Mouse (Mus musculus): ENCODE data around the gene Brd1.

Brd1 gene

GRCm38 (mm10) chr15:88686725-88687124, 47.3 kb downstream of the Brd1 start:
- DNase-seq (ENCODE audit: low spot score), result no peak

DNA sequence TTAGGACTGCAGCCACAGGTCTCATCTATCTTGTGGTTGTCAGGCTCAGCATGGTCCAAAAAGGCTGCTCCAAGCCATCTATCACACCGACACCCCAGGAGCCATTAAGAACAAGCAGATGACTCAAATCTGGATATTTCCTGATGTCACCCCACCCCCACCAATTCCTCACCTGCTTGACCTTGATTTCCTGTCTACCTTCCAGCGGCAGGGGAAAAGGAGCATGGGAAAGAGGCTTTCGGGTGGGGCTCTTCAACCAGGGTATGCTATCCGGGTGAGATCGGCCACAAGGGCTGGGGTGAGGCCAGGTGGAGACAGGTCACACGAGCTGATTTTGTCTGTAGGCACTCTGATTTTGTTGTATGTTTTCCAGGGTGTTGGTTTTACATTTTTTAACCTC, 50.0 kb downstream of the Brd1 start:
- no peak for DNase-seq (ENCODE audit: low spot score)

DNA sequence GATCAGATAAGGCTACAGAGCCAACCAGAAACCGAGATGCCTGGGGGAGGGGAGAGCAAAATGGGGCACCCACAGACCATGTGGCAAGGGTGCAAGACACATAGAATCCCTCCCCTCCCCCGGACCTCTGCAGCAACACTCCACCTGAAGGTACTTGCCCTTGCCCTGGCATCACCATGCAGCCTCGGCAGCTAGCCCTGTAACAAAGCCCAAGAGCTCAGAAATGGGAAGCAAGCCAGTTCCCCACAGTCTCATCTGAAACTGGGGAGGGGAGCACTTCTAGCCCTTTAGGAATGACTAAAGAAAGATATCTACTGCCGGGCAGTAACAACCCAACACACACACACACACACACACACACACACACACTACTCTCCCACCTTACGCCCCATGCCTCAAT, 53.1 kb downstream of the Brd1 start:
- DNase-seq (ENCODE audit: low spot score), result no peak

DNA sequence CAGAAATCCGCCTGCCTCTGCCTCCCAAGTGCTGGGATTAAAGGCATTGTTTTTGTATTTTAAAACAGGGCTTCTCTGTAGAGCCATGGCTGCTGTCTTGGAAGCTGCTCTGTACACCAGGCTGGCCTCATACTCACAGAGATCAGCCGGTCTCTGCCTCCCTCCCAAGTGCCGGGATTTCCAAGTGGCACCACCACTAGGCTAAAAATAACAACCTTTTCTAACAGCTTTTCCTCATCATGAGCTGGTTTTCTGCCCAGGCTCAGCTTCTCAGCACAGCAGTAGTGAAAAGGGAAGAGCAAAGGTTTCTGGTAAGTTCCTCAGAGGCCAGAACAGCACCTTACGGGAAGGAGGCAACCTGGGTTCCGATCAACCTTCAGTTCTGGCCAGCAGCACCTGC, 56.5 kb downstream of the Brd1 start:
- DNase-seq (ENCODE audit: low spot score), result no peak

DNA sequence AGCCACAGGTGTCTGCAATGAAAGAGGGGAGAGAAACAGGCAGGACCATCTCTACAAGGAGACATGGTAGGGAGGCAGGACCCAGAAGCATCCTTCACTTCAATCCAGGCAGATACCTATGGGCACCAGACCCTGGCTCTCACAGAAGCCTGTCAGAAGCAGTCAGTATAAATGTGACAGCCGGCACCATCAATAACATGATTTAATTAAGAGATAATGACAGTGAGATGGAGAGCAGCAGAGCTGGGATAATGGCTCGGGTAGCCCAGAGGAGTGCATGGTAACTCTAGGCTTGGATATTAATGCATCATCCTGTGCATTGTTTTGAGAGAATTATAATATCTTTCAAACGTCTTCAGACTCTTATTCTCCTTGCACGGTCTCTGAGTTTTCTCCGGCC, 58.0 kb downstream of the Brd1 start:
- no peak for DNase-seq (ENCODE audit: low spot score)

GRCm38 (mm10) chr15:88668693-88669092, 65.3 kb downstream of the Brd1 start:
- no peak for DNase-seq (ENCODE audit: low spot score)

GRCm38 (mm10) chr15:88667653-88668052, 66.4 kb downstream of the Brd1 start:
- no peak for DNase-seq (ENCODE audit: low spot score)

- no peak for DNase-seq (ENCODE audit: low spot score)
These were observed 68.2 kb downstream of the Brd1 start for GRCm38 (mm10) chr15:88665846-88666245.

DNA sequence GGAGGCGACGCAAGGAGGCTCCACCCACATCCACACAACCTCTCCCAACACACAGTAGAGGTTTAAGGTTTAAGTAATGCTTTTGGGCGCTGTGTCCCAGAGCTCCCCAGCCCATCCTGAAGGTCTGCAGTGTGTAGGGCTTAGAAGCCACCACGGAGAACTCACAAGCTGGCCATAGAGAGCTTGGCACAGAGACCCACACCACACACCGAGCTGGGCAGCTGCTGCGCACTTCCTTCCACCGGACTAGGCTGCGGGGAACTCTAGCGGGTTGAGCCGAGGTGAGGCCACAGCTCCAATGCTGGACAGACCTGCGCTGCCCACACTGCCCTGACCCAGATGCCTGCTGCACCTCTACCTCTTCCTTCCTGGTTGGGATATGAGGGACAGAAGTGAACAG, 71.0 kb downstream of the Brd1 start:
- DNase-seq (ENCODE audit: low spot score), result no peak

DNA sequence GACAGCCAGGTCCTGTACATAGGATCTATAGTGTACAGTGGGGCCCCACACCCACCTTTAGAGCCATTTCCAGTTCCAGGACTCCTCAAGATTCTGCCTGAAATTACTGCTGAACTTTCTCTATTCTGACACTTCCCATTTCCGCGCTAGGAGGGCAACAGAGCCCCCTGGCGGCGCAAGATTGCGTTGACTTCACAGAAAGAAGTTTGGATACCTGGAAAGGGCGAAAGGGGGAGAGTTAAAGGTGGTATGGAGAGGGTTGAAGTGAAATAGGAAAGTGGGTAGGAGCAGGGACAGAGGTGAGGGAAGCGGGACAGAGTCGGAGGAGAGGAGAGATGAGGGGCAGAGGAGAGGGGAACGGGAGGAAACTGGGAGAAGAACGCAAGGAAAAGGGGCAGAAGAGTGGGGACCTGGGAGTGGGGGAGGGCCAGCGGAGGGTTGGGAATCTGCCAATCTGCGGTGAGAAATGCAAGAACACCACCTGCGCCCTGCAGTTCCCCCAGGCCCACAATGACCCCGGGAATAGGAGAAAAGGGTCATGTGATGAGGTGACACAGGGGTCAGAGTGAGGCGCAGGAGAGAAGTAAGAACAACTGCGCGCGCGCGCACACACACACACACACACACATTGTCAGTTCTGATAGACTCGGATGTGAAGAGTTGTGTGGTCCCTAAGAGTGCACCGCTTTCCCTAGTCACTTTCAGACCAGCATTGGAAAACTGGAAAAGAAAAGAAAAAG, 71.8 kb downstream of the Brd1 start:
- peak; percentile 18 for DNase-seq (ENCODE audit: low spot score)

- no peak for DNase-seq (ENCODE audit: low spot score)
These were observed 72.4 kb downstream of the Brd1 start for GRCm38 (mm10) chr15:88661654-88662053.

- DNase-seq (ENCODE audit: low spot score), result no peak
These were observed 82.0 kb downstream of the Brd1 start for GRCm38 (mm10) chr15:88652006-88652405.

DNA sequence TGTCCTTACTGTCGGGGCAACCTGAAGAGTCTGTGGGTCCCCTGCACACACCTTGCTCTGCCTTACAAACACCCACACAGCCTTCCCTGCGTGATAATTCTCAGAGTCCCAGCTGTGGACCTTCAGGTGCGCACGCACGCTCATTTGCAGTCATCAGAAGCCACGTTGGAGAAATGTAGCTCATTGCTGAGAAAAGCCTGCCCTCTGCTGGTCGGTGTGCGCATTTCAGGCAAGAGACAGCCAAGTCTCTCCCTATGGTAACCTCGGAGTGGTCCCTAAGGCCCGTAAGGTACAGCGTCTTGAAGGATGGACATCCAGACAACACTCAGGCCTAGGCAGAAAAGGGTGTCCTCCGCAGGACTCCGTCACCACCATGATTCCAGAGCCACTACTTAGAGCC, 83.0 kb downstream of the Brd1 start:
- peak; percentile 44 for DNase-seq (ENCODE audit: low spot score)
